Mouse (Mus musculus) kidney, postnatal 36 days (tissue): ENCODE data around the gene Slc22a1.

Experiments
- DNase-seq, 2 experiments: peaks; one replicate each; pipeline ENCODE4 v3.0.0; 2021 to 2022; ENCODE audit warnings: mixed read lengths in 2 of 2

Slc22a1 gene

DNA sequence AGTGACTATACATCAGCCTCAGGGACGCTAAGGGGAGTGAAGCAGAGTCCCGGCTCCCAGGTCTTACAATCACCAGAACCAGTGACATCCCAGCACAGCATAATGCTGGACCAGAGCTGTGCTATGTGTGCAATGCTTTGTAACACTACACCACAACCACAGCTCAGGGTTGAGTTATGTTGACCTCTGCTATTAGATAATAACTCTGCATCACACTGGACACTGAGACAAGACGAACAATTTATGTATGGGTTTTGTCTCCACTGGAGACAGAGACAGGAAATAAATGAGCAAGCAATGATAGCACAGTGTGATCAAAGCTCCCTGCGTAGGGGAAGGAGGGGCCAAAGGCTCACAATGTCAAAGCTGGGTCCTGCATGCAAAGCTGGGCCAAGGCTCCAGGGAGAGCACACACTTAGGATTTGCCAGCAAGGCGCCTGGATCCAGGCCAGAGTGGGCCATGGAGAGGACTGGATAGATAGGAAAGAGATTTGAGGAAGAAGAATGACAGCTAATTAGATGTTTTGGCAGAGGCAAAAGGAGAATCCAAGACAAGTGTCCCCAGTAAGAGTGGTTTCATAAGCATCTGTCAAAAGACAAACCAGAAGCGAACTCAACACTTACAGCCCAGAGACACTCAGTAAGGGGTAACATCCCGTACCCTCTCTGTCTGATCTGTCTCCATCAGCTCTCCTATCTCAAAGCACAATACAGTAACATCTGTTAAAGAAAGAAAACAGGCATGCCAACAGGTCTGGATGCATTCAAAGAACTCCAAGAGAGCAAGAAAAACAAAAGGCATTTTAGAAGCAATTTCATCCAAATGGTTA lies 43.6 kb downstream of the Slc22a1 start:
- peak; percentile 9 to 29 for DNase-seq

DNA sequence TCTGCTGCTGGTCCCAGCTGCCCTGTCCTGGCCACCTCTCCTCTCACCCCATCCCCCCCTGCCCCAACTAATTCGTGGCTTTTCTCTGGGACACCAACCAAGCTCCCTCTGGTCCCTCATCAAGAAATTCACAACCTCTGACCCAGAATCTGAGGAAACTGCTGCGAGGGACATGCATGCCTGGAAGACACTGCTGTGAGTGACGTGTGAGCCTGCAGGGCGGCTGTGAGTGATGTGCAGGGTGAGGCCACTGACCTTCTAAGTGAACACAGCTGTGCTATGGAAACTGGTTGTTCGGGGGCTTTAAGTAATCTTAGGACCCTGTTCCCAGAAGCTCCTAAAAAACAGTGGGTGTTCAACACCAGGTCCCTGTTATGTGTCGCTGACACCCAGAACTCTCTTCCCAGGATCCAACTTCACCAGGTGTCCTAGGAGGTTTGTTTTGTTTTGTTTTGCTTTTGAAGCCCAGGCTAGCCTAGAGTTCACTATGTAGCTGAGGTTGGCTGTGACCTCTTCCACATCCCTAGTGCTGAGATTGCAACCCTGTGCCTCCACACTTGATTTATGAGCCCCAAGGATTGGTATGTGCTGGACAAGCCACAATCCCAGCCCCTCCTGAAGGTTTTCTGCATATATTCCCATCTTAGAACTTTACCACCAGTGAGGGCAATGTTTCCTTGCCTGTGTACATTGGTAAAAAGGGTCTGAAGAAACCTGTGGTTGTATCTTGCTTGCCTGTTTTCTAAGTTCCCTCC lies 44.5 kb downstream of the Slc22a1 start:
- DNase-seq, result no peak

DNA sequence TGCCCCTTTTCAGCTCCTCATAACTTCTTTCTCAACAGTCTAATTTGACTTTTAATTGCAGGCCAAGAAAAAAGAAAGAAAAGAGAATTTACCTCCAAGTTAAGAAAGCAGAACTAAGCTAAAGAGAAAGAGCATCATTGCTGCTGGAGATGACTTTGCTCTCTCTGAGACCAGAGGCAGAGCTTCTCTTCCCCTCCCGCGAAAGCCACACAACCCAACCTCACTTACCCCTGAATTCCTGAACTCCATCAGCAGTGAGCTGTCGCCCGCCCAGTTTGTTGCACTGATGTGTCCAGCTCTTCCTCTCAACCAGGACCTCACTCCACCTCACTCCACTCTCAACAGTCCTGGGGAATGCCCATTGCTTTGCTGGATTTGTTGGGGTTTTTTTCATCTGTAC lies 47.6 kb downstream of the Slc22a1 start:
- no peak for DNase-seq

DNA sequence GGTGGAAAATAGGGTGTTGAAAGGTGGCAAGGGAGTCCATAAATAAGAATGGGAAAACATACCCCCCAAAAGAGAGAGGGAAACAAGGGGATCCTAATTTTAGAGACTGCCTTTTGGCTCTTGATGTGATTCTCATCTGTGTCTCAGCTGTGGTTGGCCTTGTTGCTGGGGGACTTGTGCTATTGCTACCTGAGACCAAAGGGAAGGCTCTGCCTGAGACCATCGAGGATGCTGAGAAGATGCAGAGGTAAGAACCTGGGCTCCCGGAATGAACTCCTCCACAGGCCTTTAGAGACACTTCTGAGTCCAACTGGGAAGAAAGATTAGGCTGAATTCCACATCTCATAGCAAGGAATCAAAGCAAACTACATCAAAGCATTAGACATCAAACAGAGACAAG lies 56.0 kb downstream of the Slc22a1 start:
- DNase-seq, result no peak

DNA sequence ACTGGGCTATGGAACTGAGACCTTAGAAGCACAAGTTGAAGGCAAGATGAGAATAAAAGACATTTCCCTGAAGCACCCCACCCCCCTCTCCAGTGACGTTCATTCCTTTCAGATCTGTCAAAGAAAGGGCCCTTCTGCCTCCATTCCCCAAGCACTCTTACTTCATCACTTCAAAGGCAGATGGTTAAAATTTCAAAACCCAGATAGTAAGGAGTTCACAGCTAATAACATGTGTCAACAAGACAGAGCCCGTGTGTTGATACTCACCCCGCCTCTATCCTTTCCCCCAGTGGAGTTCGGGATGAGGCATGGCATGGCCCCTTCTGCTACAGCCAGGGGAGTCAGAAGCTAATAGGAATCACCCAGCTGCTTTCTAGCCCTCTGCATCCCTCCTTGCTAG lies 60.2 kb downstream of the Slc22a1 start:
- no peak for DNase-seq

DNA sequence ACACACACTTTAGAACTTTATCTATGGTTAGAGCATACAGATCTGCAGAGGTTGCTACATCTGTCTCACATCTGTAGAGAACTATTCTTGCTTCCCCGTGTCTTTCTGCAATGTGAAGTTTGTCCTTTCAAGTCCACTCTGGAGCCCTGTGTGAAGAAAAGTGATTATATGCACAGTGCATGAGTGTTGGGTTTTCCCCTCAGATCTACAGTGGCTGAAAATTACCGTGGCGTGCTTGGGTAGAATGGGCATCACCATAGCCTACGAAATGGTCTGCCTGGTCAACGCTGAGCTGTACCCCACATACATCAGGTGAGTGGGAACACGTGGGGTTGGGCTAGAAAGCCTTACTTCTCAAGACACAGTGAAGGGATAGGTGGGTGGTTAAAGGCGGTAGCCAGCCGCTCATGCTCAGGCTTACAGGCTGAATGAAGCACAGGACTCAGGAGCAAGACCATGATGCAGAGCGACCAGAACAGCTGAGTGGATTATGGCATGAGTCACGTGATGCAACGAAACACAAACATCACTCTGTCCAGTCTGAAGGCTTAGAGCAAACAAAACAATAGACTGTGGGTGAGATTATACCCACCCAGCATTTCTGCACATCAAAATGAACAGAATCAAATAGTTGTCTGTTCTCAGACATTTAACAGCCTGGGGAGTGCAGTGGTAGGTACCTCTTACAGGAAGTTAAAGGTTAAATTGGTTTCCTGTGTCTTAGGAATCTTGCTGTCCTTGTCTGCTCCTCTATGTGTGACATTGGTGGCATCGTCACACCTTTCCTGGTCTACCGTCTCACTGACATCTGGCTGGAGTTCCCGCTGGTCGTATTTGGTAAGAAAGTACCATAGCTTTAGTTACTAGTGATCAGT lies 60.9 kb downstream of the Slc22a1 start:
- no peak for DNase-seq

DNA sequence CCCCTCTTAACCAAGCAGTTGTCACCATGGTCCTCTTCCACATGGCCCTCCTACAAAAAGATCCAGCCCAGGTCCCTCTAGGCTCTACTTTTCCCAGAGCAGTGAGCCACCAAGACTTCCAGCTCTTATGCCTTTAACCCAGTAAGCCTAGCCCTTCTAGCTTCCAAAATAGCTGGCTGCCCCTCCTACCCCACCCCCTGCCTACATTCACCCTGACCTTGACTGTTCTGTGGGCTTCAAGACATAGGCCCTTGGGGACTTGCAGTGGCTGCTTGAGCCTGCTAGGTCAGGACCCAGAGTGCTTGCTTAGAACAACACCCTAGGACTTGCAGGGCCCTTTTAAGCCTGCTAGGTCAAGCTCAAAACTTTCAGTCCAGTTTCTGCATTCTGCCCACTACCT lies 68.4 kb downstream of the Slc22a1 start:
- peak in 1 of 2 experiments; percentile 41 for DNase-seq

DNA sequence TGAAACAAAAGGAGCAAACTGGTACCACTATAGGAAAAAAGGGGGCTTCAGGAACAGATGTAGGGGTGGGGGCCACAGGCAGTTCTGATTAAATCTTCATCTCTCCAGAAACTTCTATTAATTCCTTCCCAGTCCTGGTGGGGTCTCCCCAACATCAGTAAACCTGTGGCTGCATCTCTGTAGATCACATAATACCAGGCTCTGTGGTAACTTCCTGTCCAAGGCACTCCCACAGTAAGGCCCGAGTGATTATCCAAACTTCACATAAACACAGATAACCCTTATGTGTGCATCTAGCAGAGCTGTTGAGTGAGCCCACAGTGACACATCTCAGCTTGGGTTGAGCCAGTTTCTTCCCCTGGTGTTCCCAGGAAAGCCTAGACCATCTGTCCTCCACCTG lies 69.0 kb downstream of the Slc22a1 start:
- no peak for DNase-seq
